Mouse (Mus musculus) testis, adult 2 months (tissue): ENCODE measurements around the gene Rtel1. TPM values are rescaled to one million over a fixed set of nuclear protein-coding genes. Genes with fewer than 3 reads are reported as not detected.

Source experiments
- H3K27ac ChIP-seq: fragments of 200-500 bp; 2 replicates; pipeline ENCODE4 v1.5.1; 2012; ENCODE audit warnings: low read depth, low read length; ENCODE audit not compliant: control insufficient read depth, insufficient read depth
- H3K27me3 ChIP-seq: fragments of 200-500 bp; 2 replicates; pipeline ENCODE4 v1.6.1; 2012; ENCODE audit warnings: mild to moderate bottlenecking, low read length, moderate library complexity; ENCODE audit not compliant: control insufficient read depth, insufficient read depth
- H3K36me3 ChIP-seq: fragments of 200-500 bp; 2 replicates; pipeline ENCODE4 v1.6.1; 2012; ENCODE audit warnings: mild to moderate bottlenecking, low read length; ENCODE audit not compliant: control insufficient read depth, insufficient read depth
- H3K4me1 ChIP-seq: fragments of 200-500 bp; 2 replicates; pipeline ENCODE4 v1.6.1; 2012; ENCODE audit warnings: low read length; ENCODE audit not compliant: control insufficient read depth, insufficient read depth
- H3K4me3 ChIP-seq: fragments of 200-500 bp; 2 replicates; pipeline ENCODE4 v1.5.1; 2012; ENCODE audit warnings: low read depth, mild to moderate bottlenecking, low read length, moderate library complexity, mixed read lengths; ENCODE audit not compliant: control insufficient read depth
- CTCF ChIP-seq: fragments of 200-500 bp; IDR thresholded peaks from 2 replicates; pipeline ENCODE4 v1.5.1; 2012; ENCODE audit warnings: low read depth, mild to moderate bottlenecking, inconsistent platforms, low read length, moderate library complexity; ENCODE audit not compliant: control insufficient read depth, insufficient read depth, insufficient replicate concordance
- POLR2A ChIP-seq: fragments of 200-500 bp; IDR thresholded peaks from 2 replicates; pipeline ENCODE4 v1.6.1; 2012; ENCODE audit warnings: low read depth, mild to moderate bottlenecking, inconsistent platforms, low read length, moderate library complexity; ENCODE audit not compliant: control insufficient read depth
- polyA plus RNA-seq: library from polyadenylated mRNA; depleted of rRNA; stranded (reverse); fragments of >200 nt; gene quantifications from 2 replicates; pipeline ENCODE4 v1.2.3, GENCODE M21; 2012

Gene Rtel1
- polyA plus RNA-seq, 1 experiment: 71.8 TPM

- TF ChIP-seq CTCF: peak; percentile 33; the same call in 1 of the 2 replicates
- no peak for TF ChIP-seq POLR2A
- Histone ChIP-seq H3K4me1 (peaks cover 13% of the 10 kb centered on the region), H3K27ac (no peak overlapping the region), H3K4me3 (no peak overlapping the region), H3K36me3 (no peaks in the 10 kb centered on the region), H3K27me3 (no peaks in the 10 kb centered on the region)
Observed at GRCm38 (mm10) chr2:181307144-181307804, 12.3 kb upstream of the Rtel1 start.

- Histone ChIP-seq H3K27me3 (no peaks in the 10 kb centered on the region), H3K27ac (no peak overlapping the region), H3K36me3 (no peaks in the 10 kb centered on the region), H3K4me1 (peaks cover 12% of the 10 kb centered on the region), H3K4me3 (no peak overlapping the region)
- TF ChIP-seq POLR2A (no peak), CTCF (no peak)
Observed at GRCm38 (mm10) chr2:181312435-181312834, 7.1 kb upstream of the Rtel1 start.

- no peak overlapping the region for H3K4me3 ChIP-seq
- TF ChIP-seq POLR2A (no peak), CTCF (no peak)
- peaks cover 8% of the 10 kb centered on the region for H3K4me1 ChIP-seq
- no peak overlapping the region for H3K27ac ChIP-seq
- no peaks in the 10 kb centered on the region for H3K36me3 ChIP-seq
- no peaks in the 10 kb centered on the region for H3K27me3 ChIP-seq
Observed at GRCm38 (mm10) chr2:181313006-181313343, 6.6 kb upstream of the Rtel1 start.

GRCm38 (mm10) chr2:181313344-181314079 lies 6.0 kb upstream of the Rtel1 start:
- peak overlapping the region; percentile 28 for H3K4me3 ChIP-seq
- no peak overlapping the region for H3K27ac ChIP-seq
- H3K4me1 ChIP-seq: peaks cover 8% of the 10 kb centered on the region
- TF ChIP-seq POLR2A (no peak), CTCF (no peak)
- no peaks in the 10 kb centered on the region for H3K27me3 ChIP-seq
- H3K36me3 ChIP-seq: no peaks in the 10 kb centered on the region

GRCm38 (mm10) chr2:181314080-181314810 lies 5.3 kb upstream of the Rtel1 start, which contains the start of gene Stmn3:
Gene Stmn3 (minus strand): TSS chr2:181314500.
- Histone ChIP-seq H3K4me3 (peak within 1 kb of the TSS; percentile 28), H3K27me3 (no peaks in the 10 kb centered on the region), H3K36me3 (no peaks in the 10 kb centered on the region), H3K4me1 (peaks cover 11% of the 10 kb centered on the region), H3K27ac (no peak within 1 kb of the TSS)
- no peak for TF ChIP-seq POLR2A
- TF ChIP-seq CTCF: no peak

- Histone ChIP-seq H3K36me3 (peaks cover 7% of the 10 kb centered on the region), H3K27me3 (no peaks in the 10 kb centered on the region), H3K4me3 (peak overlapping the region; percentile 100), H3K4me1 (peaks cover 7% of the 10 kb centered on the region), H3K27ac (peak overlapping the region; percentile 96)
- TF ChIP-seq POLR2A (no peak), CTCF (no peak)
Observed at GRCm38 (mm10) chr2:181320103-181320499, 562 bp downstream of the Rtel1 start.

- H3K4me1 ChIP-seq: peaks cover 7% of the 10 kb centered on the region
- no peaks in the 10 kb centered on the region for H3K27me3 ChIP-seq
- no peak overlapping the region for H3K27ac ChIP-seq
- no peak for TF ChIP-seq POLR2A
- TF ChIP-seq CTCF: no peak
- no peak overlapping the region for H3K4me3 ChIP-seq
- peaks cover 7% of the 10 kb centered on the region for H3K36me3 ChIP-seq
Observed at GRCm38 (mm10) chr2:181322136-181322535, 2.6 kb downstream of the Rtel1 start.
